Mouse (Mus musculus): Measurements from ENCODE around the gene Slc4a4. TPM values are rescaled to one million over a fixed set of nuclear protein-coding genes. Genes with fewer than 3 reads are reported as not detected.

The Slc4a4 gene
- polyA plus RNA-seq, 1 experiment from 2014 or later = 4.8 TPM

- H3K9ac ChIP-seq (replicated peaks; ENCODE audit: low read length) = no peak overlapping the region
- DNase-seq (no peak), ATAC-seq (ENCODE audit: low FRiP score, low TSS enrichment) (no peak)
- no peaks in the 10 kb centered on the region for H3K9me3 ChIP-seq (ENCODE audit: control insufficient read depth, low read length)
- H3K4me2 ChIP-seq (ENCODE audit: low read length) = no peak overlapping the region
- H3K36me3 ChIP-seq (ENCODE audit: control insufficient read depth, insufficient read depth, low read length) = no peaks in the 10 kb centered on the region
- no peaks in the 10 kb centered on the region for H3K4me1 ChIP-seq (ENCODE audit: control insufficient read depth, insufficient read depth, low read length)
- H3K4me3 ChIP-seq (replicated peaks; ENCODE audit: low read depth, low read length) = no peak overlapping the region
- no peak overlapping the region for H3K27ac ChIP-seq (replicated peaks; ENCODE audit: low read depth, low read length)
- 93% methylated on average over 5 of the region's 5 CpGs for WGBS
- no peaks in the 10 kb centered on the region for H3K27me3 ChIP-seq (ENCODE audit: control insufficient read depth, insufficient read depth, low read length)
Observed at GRCm38 (mm10) chr5:88958966-88959365, 72.3 kb downstream of the Slc4a4 start.

- no peak for DNase-seq
- Histone ChIP-seq H3K36me3 (ENCODE audit: control insufficient read depth, insufficient read depth, low read length) (no peaks in the 10 kb centered on the region), H3K4me3 (replicated peaks; ENCODE audit: low read depth, low read length) (no peak overlapping the region), H3K27ac (replicated peaks; ENCODE audit: low read depth, low read length) (no peak overlapping the region), H3K4me1 (ENCODE audit: control insufficient read depth, insufficient read depth, low read length) (no peaks in the 10 kb centered on the region), H3K9ac (replicated peaks; ENCODE audit: low read length) (no peak overlapping the region), H3K4me2 (ENCODE audit: low read length) (no peak overlapping the region), H3K27me3 (ENCODE audit: control insufficient read depth, insufficient read depth, low read length) (no peaks in the 10 kb centered on the region), H3K9me3 (ENCODE audit: control insufficient read depth, low read length) (no peaks in the 10 kb centered on the region)
- ATAC-seq (ENCODE audit: low FRiP score, low TSS enrichment) = no peak
- WGBS = 46% methylated on average over 6 of the region's 6 CpGs
Observed at GRCm38 (mm10) chr5:88959412-88959811, 72.8 kb downstream of the Slc4a4 start.

- Histone ChIP-seq H3K4me3 (replicated peaks; ENCODE audit: low read depth, low read length) (no peak overlapping the region), H3K27ac (replicated peaks; ENCODE audit: low read depth, low read length) (no peak overlapping the region), H3K4me1 (ENCODE audit: control insufficient read depth, insufficient read depth, low read length) (no peaks in the 10 kb centered on the region), H3K27me3 (ENCODE audit: control insufficient read depth, insufficient read depth, low read length) (no peaks in the 10 kb centered on the region), H3K9ac (replicated peaks; ENCODE audit: low read length) (no peak overlapping the region), H3K4me2 (ENCODE audit: low read length) (no peak overlapping the region), H3K36me3 (ENCODE audit: control insufficient read depth, insufficient read depth, low read length) (no peaks in the 10 kb centered on the region), H3K9me3 (ENCODE audit: control insufficient read depth, low read length) (no peaks in the 10 kb centered on the region)
- DNase-seq (no peak), ATAC-seq (ENCODE audit: low FRiP score, low TSS enrichment) (no peak)
- 93% methylated on average over 5 of the region's 5 CpGs for WGBS
Observed at GRCm38 (mm10) chr5:88960342-88961105, 73.9 kb downstream of the Slc4a4 start.

GRCm38 (mm10) chr5:88961351-88961761 is 74.7 kb downstream of the Slc4a4 start:
- WGBS = 89% methylated on average over 7 of the region's 7 CpGs
- no peak overlapping the region for H3K9ac ChIP-seq (replicated peaks; ENCODE audit: low read length)

GRCm38 (mm10) chr5:88964685-88965290 is 78.2 kb downstream of the Slc4a4 start:
- no peak overlapping the region for H3K9ac ChIP-seq (replicated peaks; ENCODE audit: low read length)
- WGBS = 92% methylated on average over 6 of the region's 6 CpGs

More at GRCm38 (mm10) chr5:88961351-88961761, 74.7 kb downstream of the Slc4a4 start:
- Histone ChIP-seq H3K4me2 (ENCODE audit: low read length) (no peak overlapping the region), H3K9me3 (ENCODE audit: control insufficient read depth, low read length) (no peaks in the 10 kb centered on the region), H3K27me3 (ENCODE audit: control insufficient read depth, insufficient read depth, low read length) (no peaks in the 10 kb centered on the region), H3K4me1 (ENCODE audit: control insufficient read depth, insufficient read depth, low read length) (no peaks in the 10 kb centered on the region), H3K27ac (replicated peaks; ENCODE audit: low read depth, low read length) (no peak overlapping the region), H3K36me3 (ENCODE audit: control insufficient read depth, insufficient read depth, low read length) (no peaks in the 10 kb centered on the region), H3K4me3 (replicated peaks; ENCODE audit: low read depth, low read length) (no peak overlapping the region)
- DNase-seq (no peak), ATAC-seq (ENCODE audit: low FRiP score, low TSS enrichment) (no peak)

GRCm38 (mm10) chr5:88966507-88966906 is 79.9 kb downstream of the Slc4a4 start:
- Histone ChIP-seq H3K36me3 (ENCODE audit: control insufficient read depth, insufficient read depth, low read length) (no peaks in the 10 kb centered on the region), H3K27ac (replicated peaks; ENCODE audit: low read depth, low read length) (no peak overlapping the region), H3K4me3 (replicated peaks; ENCODE audit: low read depth, low read length) (no peak overlapping the region), H3K9me3 (ENCODE audit: control insufficient read depth, low read length) (no peaks in the 10 kb centered on the region), H3K4me1 (ENCODE audit: control insufficient read depth, insufficient read depth, low read length) (no peaks in the 10 kb centered on the region), H3K27me3 (ENCODE audit: control insufficient read depth, insufficient read depth, low read length) (no peaks in the 10 kb centered on the region), H3K4me2 (ENCODE audit: low read length) (no peak overlapping the region), H3K9ac (replicated peaks; ENCODE audit: low read length) (no peak overlapping the region)
- 93% methylated on average over 4 of the region's 4 CpGs for WGBS
- DNase-seq (no peak), ATAC-seq (ENCODE audit: low FRiP score, low TSS enrichment) (no peak)

More at GRCm38 (mm10) chr5:88964685-88965290, 78.2 kb downstream of the Slc4a4 start:
- no peaks in the 10 kb centered on the region for H3K4me1 ChIP-seq (ENCODE audit: control insufficient read depth, insufficient read depth, low read length)
- DNase-seq = no peak
- H3K27ac ChIP-seq (replicated peaks; ENCODE audit: low read depth, low read length) = no peak overlapping the region
- H3K4me3 ChIP-seq (replicated peaks; ENCODE audit: low read depth, low read length) = no peak overlapping the region
- ATAC-seq (ENCODE audit: low FRiP score, low TSS enrichment) = no peak
- no peak overlapping the region for H3K4me2 ChIP-seq (ENCODE audit: low read length)
- H3K36me3 ChIP-seq (ENCODE audit: control insufficient read depth, insufficient read depth, low read length) = no peaks in the 10 kb centered on the region
- no peaks in the 10 kb centered on the region for H3K9me3 ChIP-seq (ENCODE audit: control insufficient read depth, low read length)
- no peaks in the 10 kb centered on the region for H3K27me3 ChIP-seq (ENCODE audit: control insufficient read depth, insufficient read depth, low read length)

GRCm38 (mm10) chr5:88968923-88969639 is 82.5 kb downstream of the Slc4a4 start:
- no peak overlapping the region for H3K4me2 ChIP-seq (ENCODE audit: low read length)
- no peaks in the 10 kb centered on the region for H3K9me3 ChIP-seq (ENCODE audit: control insufficient read depth, low read length)
- DNase-seq = no peak
- no peaks in the 10 kb centered on the region for H3K36me3 ChIP-seq (ENCODE audit: control insufficient read depth, insufficient read depth, low read length)
- WGBS = 69% methylated on average over 11 of the region's 11 CpGs
- no peak for ATAC-seq (ENCODE audit: low FRiP score, low TSS enrichment)
- H3K27me3 ChIP-seq (ENCODE audit: control insufficient read depth, insufficient read depth, low read length) = no peaks in the 10 kb centered on the region
- H3K4me1 ChIP-seq (ENCODE audit: control insufficient read depth, insufficient read depth, low read length) = no peaks in the 10 kb centered on the region
- no peak overlapping the region for H3K9ac ChIP-seq (replicated peaks; ENCODE audit: low read length)
- H3K4me3 ChIP-seq (replicated peaks; ENCODE audit: low read depth, low read length) = no peak overlapping the region
- no peak overlapping the region for H3K27ac ChIP-seq (replicated peaks; ENCODE audit: low read depth, low read length)

GRCm38 (mm10) chr5:88971554-88971953 is 84.9 kb downstream of the Slc4a4 start:
- Histone ChIP-seq H3K9me3 (ENCODE audit: control insufficient read depth, low read length) (no peaks in the 10 kb centered on the region), H3K4me3 (replicated peaks; ENCODE audit: low read depth, low read length) (no peak overlapping the region), H3K4me2 (ENCODE audit: low read length) (no peak overlapping the region), H3K4me1 (ENCODE audit: control insufficient read depth, insufficient read depth, low read length) (no peaks in the 10 kb centered on the region), H3K27me3 (ENCODE audit: control insufficient read depth, insufficient read depth, low read length) (no peaks in the 10 kb centered on the region), H3K36me3 (ENCODE audit: control insufficient read depth, insufficient read depth, low read length) (no peaks in the 10 kb centered on the region), H3K9ac (replicated peaks; ENCODE audit: low read length) (no peak overlapping the region), H3K27ac (replicated peaks; ENCODE audit: low read depth, low read length) (no peak overlapping the region)
- DNase-seq = no peak
- ATAC-seq (ENCODE audit: low FRiP score, low TSS enrichment) = no peak
